Mouse (Mus musculus) testis, adult 2 months (tissue): ENCODE results near the gene Etv5. TPM values are rescaled to one million over a fixed set of nuclear protein-coding genes. Genes with fewer than 3 reads are reported as not detected.

Experiments used
- H3K27ac ChIP-seq: fragments of 200-500 bp; 2 replicates; pipeline ENCODE4 v1.5.1; 2012; ENCODE audit warnings: low read depth, low read length; ENCODE audit not compliant: control insufficient read depth, insufficient read depth
- H3K27me3 ChIP-seq: fragments of 200-500 bp; 2 replicates; pipeline ENCODE4 v1.6.1; 2012; ENCODE audit warnings: mild to moderate bottlenecking, low read length, moderate library complexity; ENCODE audit not compliant: control insufficient read depth, insufficient read depth
- H3K36me3 ChIP-seq: fragments of 200-500 bp; 2 replicates; pipeline ENCODE4 v1.6.1; 2012; ENCODE audit warnings: mild to moderate bottlenecking, low read length; ENCODE audit not compliant: control insufficient read depth, insufficient read depth
- H3K4me1 ChIP-seq: fragments of 200-500 bp; 2 replicates; pipeline ENCODE4 v1.6.1; 2012; ENCODE audit warnings: low read length; ENCODE audit not compliant: control insufficient read depth, insufficient read depth
- H3K4me3 ChIP-seq: fragments of 200-500 bp; 2 replicates; pipeline ENCODE4 v1.5.1; 2012; ENCODE audit warnings: low read depth, mild to moderate bottlenecking, low read length, moderate library complexity, mixed read lengths; ENCODE audit not compliant: control insufficient read depth
- CTCF ChIP-seq: fragments of 200-500 bp; IDR thresholded peaks from 2 replicates; pipeline ENCODE4 v1.5.1; 2012; ENCODE audit warnings: low read depth, mild to moderate bottlenecking, inconsistent platforms, low read length, moderate library complexity; ENCODE audit not compliant: control insufficient read depth, insufficient read depth, insufficient replicate concordance
- POLR2A ChIP-seq: fragments of 200-500 bp; IDR thresholded peaks from 2 replicates; pipeline ENCODE4 v1.6.1; 2012; ENCODE audit warnings: low read depth, mild to moderate bottlenecking, inconsistent platforms, low read length, moderate library complexity; ENCODE audit not compliant: control insufficient read depth
- polyA plus RNA-seq: library from polyadenylated mRNA; depleted of rRNA; stranded (reverse); fragments of >200 nt; gene quantifications from 2 replicates; pipeline ENCODE4 v1.2.3, GENCODE M21; 2012

Gene Etv5
- polyA plus RNA-seq, 1 experiment, result 12.6 TPM

- no peak overlapping the region for H3K27ac ChIP-seq
- no peaks in the 10 kb centered on the region for H3K27me3 ChIP-seq
- TF ChIP-seq CTCF (no peak), POLR2A (no peak)
- no peak overlapping the region for H3K4me3 ChIP-seq
- H3K4me1 ChIP-seq, result no peaks in the 10 kb centered on the region; the same call in 1 of the 2 replicates
- H3K36me3 ChIP-seq, result no peaks in the 10 kb centered on the region
Observed at GRCm38 (mm10) chr16:22430211-22430951, 9.1 kb downstream of the Etv5 start.

GRCm38 (mm10) chr16:22429377-22429776 is 10.1 kb downstream of the Etv5 start:
- no peak for TF ChIP-seq CTCF
- no peak for TF ChIP-seq POLR2A
- Histone ChIP-seq H3K36me3 (no peaks in the 10 kb centered on the region), H3K4me3 (no peak overlapping the region), H3K27ac (no peak overlapping the region), H3K4me1 (no peaks in the 10 kb centered on the region; the same call in 1 of the 2 replicates), H3K27me3 (no peaks in the 10 kb centered on the region)

GRCm38 (mm10) chr16:22428853-22429341 is 10.6 kb downstream of the Etv5 start:
- TF ChIP-seq POLR2A (no peak), CTCF (no peak)
- Histone ChIP-seq H3K4me3 (no peak overlapping the region), H3K27me3 (no peaks in the 10 kb centered on the region), H3K27ac (no peak overlapping the region), H3K36me3 (no peaks in the 10 kb centered on the region), H3K4me1 (no peaks in the 10 kb centered on the region; the same call in 1 of the 2 replicates)

GRCm38 (mm10) chr16:22426866-22427265 is 12.7 kb downstream of the Etv5 start:
- no peak for TF ChIP-seq POLR2A
- no peak for TF ChIP-seq CTCF
- Histone ChIP-seq H3K4me1 (no peaks in the 10 kb centered on the region; the same call in 1 of the 2 replicates), H3K27ac (no peak overlapping the region)

DNA sequence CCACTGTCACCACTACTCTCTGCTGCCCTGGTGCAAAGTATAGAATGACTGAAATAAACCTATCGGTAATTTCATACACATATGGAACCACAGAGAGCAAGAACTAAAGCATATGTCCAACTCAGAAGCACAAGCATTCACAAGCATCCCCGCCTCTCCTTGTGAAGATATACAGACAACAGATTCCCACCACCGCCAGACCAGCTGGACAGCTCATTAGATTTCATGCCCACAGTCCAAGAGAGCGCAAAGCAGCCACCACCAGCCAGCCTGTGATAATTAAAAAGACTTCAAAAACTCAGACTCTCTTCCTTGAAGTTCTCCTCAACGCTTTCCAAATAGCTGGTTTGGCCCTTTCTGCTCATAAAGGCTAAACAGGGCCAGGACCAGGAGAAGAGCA is 17.3 kb downstream of the Etv5 start:
- H3K36me3 ChIP-seq, result no peaks in the 10 kb centered on the region
- H3K4me1 ChIP-seq, result no peaks in the 10 kb centered on the region
- H3K27ac ChIP-seq, result no peak overlapping the region

More at GRCm38 (mm10) chr16:22426866-22427265, 12.7 kb downstream of the Etv5 start:
- no peak overlapping the region for H3K4me3 ChIP-seq
- H3K27me3 ChIP-seq, result no peaks in the 10 kb centered on the region
- no peaks in the 10 kb centered on the region for H3K36me3 ChIP-seq

DNA sequence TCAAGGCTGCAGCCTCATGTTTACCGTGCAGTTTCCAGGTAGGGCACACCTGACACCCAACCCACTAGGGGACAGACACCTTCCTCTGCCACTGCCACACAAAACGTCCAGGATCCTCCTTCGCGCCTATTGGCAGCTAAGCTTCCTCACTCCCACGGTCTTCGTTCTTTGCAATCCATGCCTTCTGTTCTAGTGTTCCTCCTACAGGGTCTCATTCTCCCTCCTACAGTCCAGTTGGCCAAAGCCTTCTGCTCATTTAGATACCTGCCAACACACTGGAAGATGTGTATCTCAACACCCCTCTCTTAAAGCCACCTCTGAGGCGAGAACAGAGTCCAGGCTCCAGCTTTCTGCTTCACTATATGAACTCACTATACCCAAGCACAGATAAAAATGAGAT is 21.6 kb downstream of the Etv5 start:
- H3K27ac ChIP-seq, result no peak overlapping the region
- H3K27me3 ChIP-seq, result no peaks in the 10 kb centered on the region
- TF ChIP-seq CTCF, result no peak
- TF ChIP-seq POLR2A, result no peak
- H3K36me3 ChIP-seq, result no peaks in the 10 kb centered on the region
- no peak overlapping the region for H3K4me3 ChIP-seq
- no peaks in the 10 kb centered on the region for H3K4me1 ChIP-seq

More for the DNA sequence above, 17.3 kb downstream of the Etv5 start:
- Histone ChIP-seq H3K4me3 (no peak overlapping the region), H3K27me3 (no peaks in the 10 kb centered on the region)
- no peak for TF ChIP-seq CTCF
- no peak for TF ChIP-seq POLR2A

DNA sequence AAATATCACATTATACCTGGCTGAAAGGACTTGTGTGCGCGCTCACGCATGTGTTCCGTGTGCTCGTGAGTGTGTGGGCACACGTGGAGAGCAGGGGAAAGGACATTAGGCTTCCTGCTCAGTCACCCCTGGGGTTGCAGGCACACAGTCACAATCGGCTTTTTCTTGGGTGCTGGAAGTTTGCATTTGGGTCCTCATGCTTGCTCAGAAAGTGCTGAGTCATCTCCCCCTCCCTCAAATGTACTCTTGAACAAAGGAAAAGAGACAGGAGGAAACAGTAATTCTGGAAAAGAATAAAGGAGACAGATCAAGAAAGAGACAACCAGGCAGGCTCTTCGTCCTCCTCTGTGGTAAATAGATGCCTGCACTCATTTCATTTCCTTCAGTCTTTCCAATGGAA is 22.5 kb downstream of the Etv5 start:
- no peaks in the 10 kb centered on the region for H3K36me3 ChIP-seq
- H3K4me3 ChIP-seq, result no peak overlapping the region
- H3K27me3 ChIP-seq, result no peaks in the 10 kb centered on the region
- TF ChIP-seq CTCF, result no peak
- TF ChIP-seq POLR2A, result no peak
- H3K4me1 ChIP-seq, result no peaks in the 10 kb centered on the region
- H3K27ac ChIP-seq, result no peak overlapping the region
